ENCODE assay signal across 9 mouse cellular contexts in the genomic region with DNA sequence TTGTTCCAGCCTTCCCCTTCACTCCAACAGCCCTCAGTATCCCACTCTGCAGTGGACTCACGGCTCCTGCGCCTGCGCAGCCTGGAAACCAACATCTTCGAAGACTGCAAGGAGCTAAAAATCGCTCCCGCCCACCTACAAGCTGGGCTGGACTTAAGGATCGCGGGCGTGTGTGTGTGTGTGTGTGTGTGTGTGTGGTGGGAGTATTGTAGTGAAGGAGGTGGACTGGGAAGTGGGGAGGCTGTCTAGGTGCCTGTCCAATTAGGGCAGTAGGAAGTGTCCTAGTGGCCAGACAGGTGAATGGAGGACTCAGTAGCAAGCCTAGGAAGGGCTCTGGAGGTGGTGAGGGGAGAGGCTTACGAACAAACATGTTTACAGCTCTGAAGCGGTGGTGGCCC. TPM values are rescaled to one million over a fixed set of nuclear protein-coding genes. Genes with fewer than 3 reads are reported as not detected.
DNase-seq lines count a peak whose midpoint lies in the region; ATAC-seq and TF ChIP-seq lines count a peak whose summit lies in the region.
"Had no signal": no experiment of that assay in that cellular context is flagged by ENCODE, and none has a peak within 500 bp of the region (broad histone marks: within the 10 kb centered on the region; RNA-seq: fewer than 3 reads in every experiment).

No protein-coding gene starts in this region.

- peak; percentile 21 for DNase-seq in lung, embryonic 14.5 days
- no peak for DNase-seq in lung, postnatal 25 days (ENCODE audit: low spot score)
- DNase-seq in embryonic facial prominence, embryonic 14.5 days (ENCODE audit: low spot score) = no peak
- DNase-seq in layer of hippocampus, adult 18-20 months (ENCODE audit: low spot score in 2 of 2) = peak; percentile 61 to 62
- peak; percentile 32 for DNase-seq in neural tube, embryonic 10.5 days (ENCODE audit: extremely low spot score, low spot score)
- no peak for DNase-seq in c-Kit-positive CD71-positive TER-119-positive erythroid progenitor cells, embryonic 14.5 days (ENCODE audit: low spot score)
- no peak for DNase-seq in spleen, postnatal 10 days (ENCODE audit: low spot score in 2 of 2)
- DNase-seq in urinary bladder, postnatal 10 days (ENCODE audit: low spot score) = no peak

- WGBS in lung, embryonic 14.5 days = 3% methylated on average over 11 of the region's 11 CpGs
- WGBS in embryonic facial prominence, embryonic 14.5 days = 5% methylated on average over 11 of the region's 11 CpGs

- H3K4me1 ChIP-seq in lung, embryonic 14.5 days (ENCODE audit: insufficient read depth) = no peaks in the 10 kb centered on the region
- peaks cover 5% of the 10 kb centered on the region; the same call in 1 of the 2 replicates for H3K4me1 ChIP-seq in embryonic facial prominence, embryonic 14.5 days (ENCODE audit: control insufficient read depth, insufficient read depth, low read length)

- H3K4me2 ChIP-seq in lung, embryonic 14.5 days = peak overlapping the region; percentile 73; the same call in 1 of the 2 replicates
- peak overlapping the region; percentile 72 for H3K4me2 ChIP-seq in embryonic facial prominence, embryonic 14.5 days (ENCODE audit: low read depth, low read length)

- H3K9ac ChIP-seq in lung, embryonic 14.5 days = no peak overlapping the region
- no peak overlapping the region for H3K9ac ChIP-seq in embryonic facial prominence, embryonic 14.5 days (ENCODE audit: low read depth, low read length)

- no peak overlapping the region for H3K27ac ChIP-seq in lung, embryonic 14.5 days (ENCODE audit: low read depth)
- no peak overlapping the region for H3K27ac ChIP-seq in embryonic facial prominence, embryonic 14.5 days (replicated peaks; ENCODE audit: low read depth, low read length)

- peak overlapping the region; percentile 41; the same call in 1 of the 2 replicates for H3K4me3 ChIP-seq in lung, embryonic 14.5 days (ENCODE audit: low read depth, low read length)
- H3K4me3 ChIP-seq in embryonic facial prominence, embryonic 14.5 days (ENCODE audit: low read depth, low read length) = peak overlapping the region; percentile 44

- H3K27me3 ChIP-seq in lung, embryonic 14.5 days (ENCODE audit: insufficient read depth, low read length) = peaks cover 42% of the 10 kb centered on the region
- H3K27me3 ChIP-seq in embryonic facial prominence, embryonic 14.5 days (replicated peaks; ENCODE audit: control insufficient read depth, insufficient read depth, low read length) = peaks cover 61% of the 10 kb centered on the region

- no peaks in the 10 kb centered on the region for H3K36me3 ChIP-seq in lung, embryonic 14.5 days (ENCODE audit: insufficient read depth)
- no peaks in the 10 kb centered on the region for H3K36me3 ChIP-seq in embryonic facial prominence, embryonic 14.5 days (ENCODE audit: control insufficient read depth, insufficient read depth, low read length)

- H3K9me3 ChIP-seq in lung, embryonic 14.5 days (ENCODE audit: low read depth, low read length) = no peaks in the 10 kb centered on the region
- H3K9me3 ChIP-seq in embryonic facial prominence, embryonic 14.5 days (ENCODE audit: control insufficient read depth, low read length) = no peaks in the 10 kb centered on the region

- no peak for TF ChIP-seq CTCF in lung, embryonic 14.5 days (IDR thresholded peaks at IDR 0.05; ENCODE audit: low read depth)

- ATAC-seq in lung, embryonic 14.5 days (ENCODE audit: insufficient read depth) = no peak
- peak; percentile 24; the same call in 1 of the 2 replicates for ATAC-seq in embryonic facial prominence, embryonic 14.5 days (ENCODE audit: low read depth)

RNA-seq across cellular contexts. Expression of gene Rtbdn, which starts 1.6 kb away (rescaled TPM):
- not detected in 2 replicates for polyA plus RNA-seq in lung, embryonic 14.5 days (2014; fragmentation: Nextera tagmentation; extraction: Ambion mirVana)
- 0.20 TPM in 1 of 2 replicates, not detected in the other for polyA plus RNA-seq in embryonic facial prominence, embryonic 14.5 days (2014; fragmentation: Nextera tagmentation; extraction: Ambion mirVana)
- total RNA-seq in layer of hippocampus, adult 18-20 months (2021) = 1 to 10 TPM in 1 of 2 experiments, under 1 TPM in 1; 0.87 to 1.1 TPM
- total RNA-seq: liver, adult 2 months had no signal
- polyA plus RNA-seq: liver, adult 2 months had no signal

RNA-seq across cellular contexts. Expression of gene Mast1, which starts 8.1 kb away (rescaled TPM):
- polyA plus RNA-seq in lung, embryonic 14.5 days (2014; fragmentation: Nextera tagmentation; extraction: Ambion mirVana) = 0.30 and 0.39 TPM in 2 replicates
- 3.4 and 3.6 TPM in 2 replicates for polyA plus RNA-seq in embryonic facial prominence, embryonic 14.5 days (2014; fragmentation: Nextera tagmentation; extraction: Ambion mirVana)
- 10 to 100 TPM; 71.8 to 73.3 TPM for total RNA-seq in layer of hippocampus, adult 18-20 months (2021)

RNA-seq across cellular contexts. Expression of gene Gm49661, which starts 24.0 kb away (rescaled TPM):
- polyA plus RNA-seq in lung, embryonic 14.5 days (2014; fragmentation: Nextera tagmentation; extraction: Ambion mirVana) = not detected in 2 replicates
- not detected in 2 replicates for polyA plus RNA-seq in embryonic facial prominence, embryonic 14.5 days (2014; fragmentation: Nextera tagmentation; extraction: Ambion mirVana)
- not detected for total RNA-seq in layer of hippocampus, adult 18-20 months (2021)
- total RNA-seq: liver, adult 2 months had no signal

RNA-seq across cellular contexts. Expression of gene Prdx2, which starts 24.2 kb away (rescaled TPM):
- 819 and 843 TPM in 2 replicates for polyA plus RNA-seq in lung, embryonic 14.5 days (2014; fragmentation: Nextera tagmentation; extraction: Ambion mirVana)
- 715 and 771 TPM in 2 replicates for polyA plus RNA-seq in embryonic facial prominence, embryonic 14.5 days (2014; fragmentation: Nextera tagmentation; extraction: Ambion mirVana)
- total RNA-seq in layer of hippocampus, adult 18-20 months (2021) = 100 to 1,000 TPM; 319 to 358 TPM

RNA-seq across cellular contexts. Expression of gene Rnaseh2a, which starts 24.3 kb away (rescaled TPM):
- 117 and 121 TPM in 2 replicates for polyA plus RNA-seq in lung, embryonic 14.5 days (2014; fragmentation: Nextera tagmentation; extraction: Ambion mirVana)
- polyA plus RNA-seq in embryonic facial prominence, embryonic 14.5 days (2014; fragmentation: Nextera tagmentation; extraction: Ambion mirVana) = 73.7 and 88.9 TPM in 2 replicates
- total RNA-seq in layer of hippocampus, adult 18-20 months (2021) = 10 to 100 TPM; 41.8 to 46.2 TPM

Comparison
In these comparisons a context has a peak if more than half of its experiments do, and no peak if none do; other contexts are left out.
1. DNase-seq: peak in lung, embryonic 14.5 days (single experiment), layer of hippocampus, adult 18-20 months (2 of 2) and neural tube, embryonic 10.5 days (single experiment); none in lung, postnatal 25 days (single experiment), embryonic facial prominence, embryonic 14.5 days (single experiment), c-Kit-positive CD71-positive TER-119-positive erythroid progenitor cells, embryonic 14.5 days (single experiment), spleen, postnatal 10 days (0 of 2) and urinary bladder, postnatal 10 days (single experiment).